Mouse (Mus musculus) gastrocnemius, adult 2 months (tissue): ENCODE measurements at regions not wholly inside any gene's neighbourhood (a gene's known extent, or its start where the extent isn't known, plus 50 kb on each side); places are given as distances from the start of the nearest gene placed in this dataset.

ENCODE experiments used
- DNase-seq: peaks from one replicate; pipeline ENCODE4 v3.0.0; 2022
- H3K27ac ChIP-seq: fragments of 200-600 bp; 2 replicates; pipeline ENCODE4 v1.8.1; 2022; ENCODE audit warnings: mild to moderate bottlenecking
- H3K4me3 ChIP-seq: fragments of 200-600 bp; 2 replicates; pipeline ENCODE4 v1.8.1; 2022; ENCODE audit warnings: mild to moderate bottlenecking, moderate library complexity
- CTCF ChIP-seq: fragments of 200-600 bp; IDR thresholded peaks from 2 replicates; pipeline ENCODE4 v1.8.1; 2022; ENCODE audit warnings: antibody characterized with exemption, mild to moderate bottlenecking, moderate library complexity
- intact Hi-C: fragments of 180-260 bp; cut with DNase I; formaldehyde crosslinking; loops from one replicate; pipeline ENCODE4 v1.15.1; 2025

GRCm38 (mm10) chr2:178844561-178844960, 414.2 kb downstream of the Cdh26 start:
- TF ChIP-seq CTCF, result no peak
- intact Hi-C loops, result no loop called here
- Histone ChIP-seq H3K4me3 (no peak overlapping the region), H3K27ac (no peak overlapping the region)
- no peak for DNase-seq

GRCm38 (mm10) chr2:178850320-178850719, 420.0 kb downstream of the Cdh26 start:
- TF ChIP-seq CTCF, result no peak
- Histone ChIP-seq H3K4me3 (no peak overlapping the region), H3K27ac (no peak overlapping the region)
- DNase-seq, result no peak
- intact Hi-C loops, result no loop called here

GRCm38 (mm10) chr2:178850769-178851168, 420.4 kb downstream of the Cdh26 start:
- Histone ChIP-seq H3K4me3 (no peak overlapping the region), H3K27ac (no peak overlapping the region)
- intact Hi-C loops, result no loop called here
- no peak for DNase-seq
- no peak for TF ChIP-seq CTCF

GRCm38 (mm10) chr2:178854012-178854411, 423.7 kb downstream of the Cdh26 start:
- intact Hi-C loops, result no loop called here

GRCm38 (mm10) chr2:178854760-178855159, 424.4 kb downstream of the Cdh26 start:
- DNase-seq, result no peak
- intact Hi-C loops, result no loop called here
- TF ChIP-seq CTCF, result no peak

More at GRCm38 (mm10) chr2:178854012-178854411, 423.7 kb downstream of the Cdh26 start:
- DNase-seq, result no peak
- no peak overlapping the region for H3K4me3 ChIP-seq
- no peak for TF ChIP-seq CTCF
- no peak overlapping the region for H3K27ac ChIP-seq

GRCm38 (mm10) chr2:178862620-178863019, 432.3 kb downstream of the Cdh26 start:
- TF ChIP-seq CTCF, result no peak
- Histone ChIP-seq H3K27ac (peak overlapping the region; percentile 16; the same call in 1 of the 2 replicates), H3K4me3 (no peak overlapping the region)
- intact Hi-C loops, result no loop called here
- DNase-seq, result no peak

More at GRCm38 (mm10) chr2:178854760-178855159, 424.4 kb downstream of the Cdh26 start:
- no peak overlapping the region for H3K4me3 ChIP-seq
- H3K27ac ChIP-seq, result no peak overlapping the region

- no peak for DNase-seq
- no peak for TF ChIP-seq CTCF
- intact Hi-C loops, result no loop called here
- Histone ChIP-seq H3K27ac (no peak overlapping the region), H3K4me3 (no peak overlapping the region)
Observed at GRCm38 (mm10) chr2:178867086-178867485, 436.8 kb downstream of the Cdh26 start.

- intact Hi-C loops, result no loop called here
- no peak for DNase-seq
- H3K4me3 ChIP-seq, result no peak overlapping the region
- no peak overlapping the region for H3K27ac ChIP-seq
- TF ChIP-seq CTCF, result no peak
Observed at GRCm38 (mm10) chr2:178869160-178869559, 438.8 kb downstream of the Cdh26 start.

GRCm38 (mm10) chr2:178878436-178878835, 448.1 kb downstream of the Cdh26 start:
- no peak overlapping the region for H3K4me3 ChIP-seq
- intact Hi-C loops, result no loop called here
- H3K27ac ChIP-seq, result no peak overlapping the region
- no peak for DNase-seq
- no peak for TF ChIP-seq CTCF

GRCm38 (mm10) chr2:178885686-178886085, 455.4 kb downstream of the Cdh26 start:
- peak; percentile 64 for TF ChIP-seq CTCF
- peak; percentile 26 for DNase-seq
- no peak overlapping the region for H3K27ac ChIP-seq
- intact Hi-C loops, result loop anchor here (2.0 to 10.0 kb wide), 2 partner anchors 127 to 251 kb away; no protein-coding TSS in a partner anchor
- H3K4me3 ChIP-seq, result no peak overlapping the region

- TF ChIP-seq CTCF, result no peak
- DNase-seq, result no peak
Observed at GRCm38 (mm10) chr2:178888704-178889103, 458.4 kb downstream of the Cdh26 start.

GRCm38 (mm10) chr2:178902397-178902796, 472.1 kb downstream of the Cdh26 start:
- TF ChIP-seq CTCF, result no peak
- intact Hi-C loops, result no loop called here
- no peak overlapping the region for H3K27ac ChIP-seq
- H3K4me3 ChIP-seq, result no peak overlapping the region
- DNase-seq, result no peak

More at GRCm38 (mm10) chr2:178888704-178889103, 458.4 kb downstream of the Cdh26 start:
- Histone ChIP-seq H3K27ac (no peak overlapping the region), H3K4me3 (no peak overlapping the region)
- intact Hi-C loops, result loop anchor here (10.0 kb wide), 1 partner anchor 254 kb away; no protein-coding TSS in a partner anchor

GRCm38 (mm10) chr2:178909325-178909724, 479.0 kb downstream of the Cdh26 start:
- H3K4me3 ChIP-seq, result no peak overlapping the region
- DNase-seq, result no peak
- no peak overlapping the region for H3K27ac ChIP-seq
- TF ChIP-seq CTCF, result no peak
- intact Hi-C loops, result no loop called here

GRCm38 (mm10) chr2:178911646-178912045, 481.3 kb downstream of the Cdh26 start:
- intact Hi-C loops, result no loop called here
- Histone ChIP-seq H3K4me3 (no peak overlapping the region), H3K27ac (no peak overlapping the region)
- TF ChIP-seq CTCF, result no peak
- no peak for DNase-seq
